Mouse (Mus musculus): ENCODE measurements around the gene Tspan4.

Tspan4 gene

DNA sequence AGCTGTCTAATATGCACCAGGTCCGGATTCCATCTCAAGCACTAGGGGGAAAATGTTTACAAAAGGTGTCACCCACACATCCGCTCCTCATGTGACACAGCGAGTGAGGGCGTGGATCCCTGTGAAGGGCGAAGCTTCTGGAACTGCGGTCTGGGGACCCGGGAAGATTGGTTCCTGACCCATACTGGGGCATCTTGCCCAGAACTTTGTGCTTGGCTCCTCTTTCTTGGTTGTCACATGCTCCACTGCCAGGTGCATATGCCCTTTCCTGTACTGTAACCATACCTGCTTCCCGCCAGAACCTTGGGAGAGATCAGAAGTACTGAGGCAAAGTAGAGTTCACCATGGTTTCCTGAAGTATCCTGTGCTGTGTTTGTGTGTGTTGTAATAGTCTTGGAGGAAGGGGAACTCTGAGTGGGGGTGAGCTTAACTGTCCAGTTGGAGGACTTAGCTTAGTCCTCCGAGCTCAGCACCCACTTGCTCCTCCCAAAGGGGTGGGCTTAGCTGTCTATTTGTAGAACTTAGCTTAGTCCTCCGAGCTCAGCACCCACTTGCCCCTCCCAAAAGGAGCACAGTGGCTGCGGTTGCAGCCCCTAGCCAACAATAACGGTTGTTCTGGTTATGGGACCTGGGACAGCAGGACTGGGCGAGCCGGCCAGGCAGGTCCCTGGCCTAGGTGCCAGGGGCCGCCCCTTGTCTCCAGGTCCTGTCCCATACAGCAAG, 14.5 kb upstream of the Tspan4 start, which contains the start of gene Cracr2b:
TSS of gene Cracr2b (plus strand) at position 704 of the 723 bp plus-strand sequence.
- DNase-seq (ENCODE audit: low read depth in 1 of 2, low spot score in 2 of 2), result no peak

GRCm38 (mm10) chr7:141461521-141462332, 13.3 kb upstream of the Tspan4 start:
- no peak for DNase-seq (ENCODE audit: low read depth in 1 of 2, low spot score in 2 of 2)

DNA sequence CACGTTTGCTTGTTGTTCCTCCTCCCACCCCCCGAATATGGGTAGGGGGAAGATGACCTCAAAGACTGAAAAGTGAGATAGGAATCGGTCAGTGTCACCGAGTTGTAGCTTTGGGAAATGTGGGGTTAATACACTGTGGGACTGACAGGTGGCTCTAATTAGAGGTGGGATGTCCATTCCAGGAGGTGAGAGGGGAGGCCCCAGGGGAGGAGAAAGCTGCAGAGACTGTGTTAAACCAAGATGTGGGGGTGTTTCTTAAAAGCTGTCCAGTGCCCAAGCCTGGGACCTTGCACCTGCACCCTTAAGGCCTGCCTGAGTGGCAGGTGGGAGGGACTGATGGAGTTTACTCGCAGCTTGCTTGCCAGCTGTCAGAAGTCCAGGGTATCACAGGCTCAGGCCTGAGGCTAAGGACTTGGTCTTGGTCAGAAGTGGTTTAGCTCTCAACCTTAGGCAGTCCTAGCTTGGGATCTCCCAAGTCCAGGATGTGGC, 12.7 kb upstream of the Tspan4 start:
- no peak for DNase-seq (ENCODE audit: low read depth in 1 of 2, low spot score in 2 of 2)

DNA sequence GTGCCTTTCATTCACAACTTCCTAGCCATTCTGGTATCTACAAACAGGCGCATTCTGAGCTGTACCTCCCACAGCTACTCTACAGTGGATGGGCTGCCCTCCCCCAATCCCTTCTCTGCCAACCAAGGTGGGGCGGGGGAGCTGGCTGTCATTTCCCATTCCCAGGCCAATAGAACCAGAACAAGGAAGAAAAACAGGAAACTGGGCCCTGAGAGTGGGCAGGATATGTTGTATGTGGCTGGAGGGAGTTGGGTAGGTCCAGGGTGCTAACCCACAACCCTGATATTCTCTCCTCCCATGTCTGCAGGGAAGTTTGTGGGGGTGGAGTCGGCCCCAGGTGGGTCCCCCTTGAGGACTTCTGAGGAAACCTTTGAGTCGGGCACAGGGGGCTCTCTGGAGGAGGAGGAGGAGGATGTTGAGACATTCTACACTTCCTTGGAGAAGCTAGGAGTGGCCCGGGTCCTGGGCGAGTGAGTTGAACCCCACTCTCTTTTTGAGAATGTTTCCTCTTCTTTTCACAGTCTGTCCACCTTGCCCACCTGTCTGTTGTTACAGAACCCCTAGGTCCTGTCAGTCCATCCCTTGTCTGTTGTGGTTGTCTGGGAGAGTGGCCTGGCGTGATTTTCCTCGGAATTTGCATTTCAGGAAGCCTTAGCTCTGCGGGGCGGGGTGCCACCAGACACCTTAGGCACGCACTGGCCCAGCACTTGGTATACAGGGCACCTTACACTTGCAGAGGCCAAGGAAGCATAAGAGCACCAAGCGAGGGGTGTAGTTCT, 11.0 kb upstream of the Tspan4 start:
- DNase-seq (ENCODE audit: low read depth in 1 of 2, low spot score in 2 of 2), result no peak

GRCm38 (mm10) chr7:141464603-141465201, 10.3 kb upstream of the Tspan4 start:
- DNase-seq (ENCODE audit: low read depth in 1 of 2, low spot score in 2 of 2), result no peak

- no peak for DNase-seq (ENCODE audit: low read depth in 1 of 2, low spot score in 2 of 2)
Observed at GRCm38 (mm10) chr7:141465388-141466044, 9.5 kb upstream of the Tspan4 start.

DNA sequence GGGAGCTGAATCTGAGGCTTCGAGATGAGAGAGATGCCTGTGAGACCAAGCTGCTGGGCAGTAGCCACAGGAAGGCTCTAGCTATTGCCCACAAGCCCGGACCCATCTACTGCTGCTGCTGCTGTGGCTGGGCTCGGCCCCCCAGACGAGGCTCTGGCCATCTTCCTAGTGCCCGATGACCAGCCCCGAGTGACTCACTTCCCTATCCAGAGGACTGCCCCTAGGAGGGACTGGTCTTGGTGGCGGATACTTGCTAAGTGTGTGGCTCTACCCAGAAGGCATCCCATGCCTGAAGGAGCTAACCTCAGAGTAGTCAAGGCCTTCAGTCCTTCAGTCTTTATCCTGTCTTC, 9.0 kb upstream of the Tspan4 start:
- DNase-seq (ENCODE audit: low read depth in 1 of 2, low spot score in 2 of 2), result no peak

DNA sequence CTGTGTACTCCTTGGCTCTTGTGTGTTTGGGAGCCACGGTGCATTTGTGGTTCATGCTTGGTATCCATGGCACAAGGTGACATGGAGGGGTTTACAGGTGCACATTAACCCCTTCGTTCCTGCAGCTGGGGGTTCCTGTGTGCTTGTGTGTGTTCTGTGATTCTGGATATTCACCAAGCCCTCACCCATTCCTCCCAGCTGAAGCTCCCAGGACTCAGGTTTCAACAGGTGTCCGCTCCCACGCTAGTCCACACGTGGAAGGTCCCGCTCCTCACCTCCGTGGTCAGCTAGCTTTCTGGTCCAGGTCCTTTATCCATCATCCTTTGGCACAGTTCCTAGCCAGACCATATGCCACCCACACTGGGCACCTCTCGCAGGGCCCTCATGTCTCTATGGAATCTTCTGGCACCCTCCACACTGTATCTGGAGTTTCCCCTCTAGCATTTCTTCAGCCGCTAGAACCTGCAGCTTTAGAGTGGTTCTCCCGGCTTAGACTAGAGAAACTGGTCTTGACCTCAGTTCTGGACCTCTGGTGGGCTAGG, 8.4 kb upstream of the Tspan4 start:
- no peak for DNase-seq (ENCODE audit: low read depth in 1 of 2, low spot score in 2 of 2)

- DNase-seq (ENCODE audit: low read depth in 1 of 2, low spot score in 2 of 2), result peak in 1 of 2 experiments; percentile 60
Observed at GRCm38 (mm10) chr7:141467230-141468030, 7.6 kb upstream of the Tspan4 start, which contains the start of gene Cd151. Gene Cd151 (plus strand): TSS chr7:141467392.

- DNase-seq (ENCODE audit: low read depth in 1 of 2, low spot score in 2 of 2), result no peak
Observed at GRCm38 (mm10) chr7:141468164-141468521, 6.9 kb upstream of the Tspan4 start.

DNA sequence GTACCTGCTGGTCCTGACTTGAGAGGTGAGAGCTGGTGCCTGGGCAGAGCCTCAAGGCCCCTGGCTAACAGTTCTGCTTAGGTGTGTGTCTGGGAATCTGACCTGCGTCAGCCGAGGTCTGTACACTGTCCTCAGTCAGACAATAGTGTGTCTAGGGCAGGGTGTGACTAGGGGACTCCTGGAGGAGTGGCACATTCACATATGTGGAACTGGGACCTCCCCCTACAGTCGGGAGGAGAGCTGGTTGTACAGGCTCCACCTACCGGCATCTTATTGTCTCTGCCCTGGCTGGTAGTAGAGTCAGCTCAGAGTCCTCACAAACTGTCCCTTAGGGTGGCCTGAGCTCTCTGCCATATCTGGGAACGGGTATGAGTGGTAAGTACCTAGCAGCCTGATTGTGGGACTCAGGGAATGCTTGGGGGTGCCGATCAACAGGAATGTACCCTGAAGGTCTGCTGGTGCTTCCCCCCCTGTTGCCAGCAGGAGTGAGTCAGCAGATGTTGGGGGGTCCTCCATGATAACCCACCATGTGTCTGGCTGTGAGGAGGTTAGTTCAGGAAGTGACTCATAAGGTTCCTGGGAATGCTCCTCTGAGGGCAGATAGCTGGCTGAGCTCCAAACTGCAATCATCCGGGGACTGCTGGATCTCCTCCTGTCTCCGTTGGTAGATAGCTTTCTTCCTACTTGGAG, 6.4 kb upstream of the Tspan4 start:
- no peak for DNase-seq (ENCODE audit: low read depth in 1 of 2, low spot score in 2 of 2)

GRCm38 (mm10) chr7:141469352-141469751, 5.7 kb upstream of the Tspan4 start:
- DNase-seq (ENCODE audit: low read depth in 1 of 2, low spot score in 2 of 2), result no peak

DNA sequence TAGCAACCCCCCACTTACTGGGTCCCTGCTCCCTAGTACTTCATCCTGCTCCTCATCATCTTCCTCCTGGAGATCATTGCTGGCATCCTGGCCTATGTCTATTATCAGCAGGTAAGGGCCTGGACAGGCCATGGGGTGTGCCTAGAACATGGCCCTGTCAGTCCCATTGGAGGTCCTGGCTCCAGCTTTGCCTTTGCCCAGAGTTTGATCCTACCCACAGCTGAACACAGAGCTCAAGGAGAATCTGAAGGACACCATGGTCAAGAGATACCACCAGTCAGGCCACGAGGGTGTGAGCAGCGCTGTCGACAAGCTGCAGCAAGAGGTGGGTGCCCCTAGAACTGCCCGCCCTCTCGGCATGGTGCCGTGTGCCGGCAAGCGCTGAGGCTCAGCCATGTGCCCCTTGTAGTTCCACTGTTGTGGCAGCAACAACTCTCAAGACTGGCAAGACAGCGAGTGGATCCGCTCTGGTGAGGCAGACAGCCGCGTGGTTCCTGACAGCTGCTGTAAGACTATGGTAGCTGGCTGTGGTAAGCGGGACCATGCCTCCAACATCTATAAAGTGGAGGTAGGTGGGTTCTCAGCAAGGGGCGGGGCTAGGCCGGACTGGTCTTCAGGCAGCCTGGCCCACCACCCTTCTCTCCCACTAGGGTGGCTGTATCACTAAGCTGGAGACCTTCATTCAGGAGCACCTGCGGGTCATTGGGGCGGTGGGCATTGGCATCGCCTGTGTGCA, 5.0 kb upstream of the Tspan4 start:
- no peak for DNase-seq (ENCODE audit: low read depth in 1 of 2, low spot score in 2 of 2)

DNA sequence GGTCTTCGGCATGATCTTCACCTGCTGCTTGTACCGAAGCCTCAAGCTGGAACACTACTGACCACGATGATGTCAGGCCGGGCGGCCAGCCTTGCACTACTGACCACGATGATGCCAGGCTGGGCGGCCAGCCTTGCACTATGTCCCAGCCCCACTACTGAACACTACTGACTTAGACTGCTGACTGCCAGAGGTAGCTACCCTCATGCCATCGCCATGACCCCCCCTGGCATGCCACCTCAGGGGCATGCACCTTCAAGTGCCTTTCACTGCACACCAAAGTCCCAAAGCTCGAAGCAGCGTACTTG, 4.4 kb upstream of the Tspan4 start:
- DNase-seq (ENCODE audit: low read depth in 1 of 2, low spot score in 2 of 2), result no peak

GRCm38 (mm10) chr7:141471236-141471635, 3.8 kb upstream of the Tspan4 start:
- no peak for DNase-seq (ENCODE audit: low read depth in 1 of 2, low spot score in 2 of 2)

DNA sequence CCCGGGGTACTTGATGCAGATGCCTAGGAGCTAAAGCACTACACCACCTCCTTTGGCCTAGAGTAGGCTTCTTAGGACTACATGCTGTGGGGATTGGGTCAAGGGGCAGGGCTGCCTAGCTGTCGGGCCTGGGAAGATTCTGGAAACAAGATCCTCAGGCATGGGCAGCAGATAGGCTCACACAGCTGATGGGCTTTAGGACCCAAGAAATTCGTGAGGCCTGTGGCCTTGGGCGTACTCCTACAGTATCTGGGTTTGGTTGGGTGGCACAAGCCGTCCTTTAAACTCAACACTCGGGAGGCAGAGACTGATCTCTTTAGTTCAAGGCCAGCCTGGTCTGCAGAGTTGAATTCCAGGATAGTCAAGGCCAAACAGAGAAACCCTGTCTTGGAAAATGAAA, 2.8 kb upstream of the Tspan4 start:
- no peak for DNase-seq (ENCODE audit: low read depth in 1 of 2, low spot score in 2 of 2)

GRCm38 (mm10) chr7:141472763-141473162, 2.3 kb upstream of the Tspan4 start:
- no peak for DNase-seq (ENCODE audit: low read depth in 1 of 2, low spot score in 2 of 2)

GRCm38 (mm10) chr7:141474160-141474559, 880 bp upstream of the Tspan4 start:
- no peak for DNase-seq (ENCODE audit: low read depth in 1 of 2, low spot score in 2 of 2)

DNA sequence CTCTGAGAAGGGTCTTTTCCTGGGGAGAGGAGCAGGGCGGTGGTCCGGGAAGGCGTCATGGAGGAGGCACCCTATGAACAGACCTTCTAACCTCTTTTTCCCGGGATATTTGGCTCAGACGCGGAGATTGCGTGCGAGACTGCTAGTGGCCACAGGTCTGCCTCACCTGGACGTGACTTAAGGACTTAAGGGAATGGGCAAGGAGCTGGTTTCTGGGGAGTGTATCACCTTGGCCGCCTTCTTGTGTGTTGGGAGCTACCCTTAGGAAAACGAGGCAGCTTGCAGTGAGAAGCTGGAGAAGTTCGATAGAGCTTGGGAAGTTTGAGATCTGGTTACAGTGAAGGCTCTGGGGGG, 742 bp downstream of the Tspan4 start:
- no peak for DNase-seq (ENCODE audit: low read depth in 1 of 2, low spot score in 2 of 2)

Data from monocyte, adult 2 months (primary cell).